Mouse (Mus musculus): ENCODE measurements at regions not wholly inside any gene's neighbourhood (a gene's known extent, or its start where the extent isn't known, plus 50 kb on each side); places are given as distances from the start of the nearest gene placed in this dataset.

DNA sequence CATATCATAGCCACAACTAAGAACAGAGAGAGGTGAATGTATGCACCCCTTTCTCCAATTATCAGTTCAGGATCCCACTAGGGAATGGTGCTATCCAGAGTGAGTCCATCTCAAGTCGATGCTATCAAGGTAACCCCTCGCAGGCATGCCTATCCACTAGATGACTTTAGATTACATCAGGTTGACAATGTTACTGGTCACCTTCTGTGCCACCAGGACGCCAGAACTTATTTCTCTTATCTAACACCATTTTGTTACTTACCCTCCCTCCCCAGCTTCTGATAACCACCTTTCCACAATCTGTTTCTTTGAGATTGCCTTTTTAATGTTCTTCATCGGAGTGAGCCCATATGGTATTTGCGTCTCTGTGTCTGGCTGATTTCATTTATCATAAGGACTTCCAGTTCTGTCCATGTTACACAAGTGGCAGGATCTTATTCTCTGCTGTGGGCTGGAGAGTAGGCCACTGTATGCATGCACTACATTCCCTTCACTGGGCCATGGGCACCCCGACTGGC lies 57.9 kb upstream of the Klf13 start:
- TF ChIP-seq POLR2A (IDR thresholded peaks at IDR 0.05; ENCODE audit: low read depth, low read length) = no peak
- TF ChIP-seq CTCF (IDR thresholded peaks at IDR 0.05; ENCODE audit: extremely low read depth, insufficient read length, insufficient replicate concordance, low read depth, low read length) = no peak

Data from small intestine, adult 2 months (tissue).